Mouse (Mus musculus) gastrocnemius, postnatal 14 days (tissue): ENCODE measurements around the gene Chchd10. TPM values are rescaled to one million over a fixed set of nuclear protein-coding genes. Genes with fewer than 3 reads are reported as not detected.
"Not testable (repeated sequence)": the region's sequence is repeated elsewhere in the genome, so short reads cannot be mapped to it uniquely, and the experiment has no call there.

Experiments
- DNase-seq: peaks from one replicate; pipeline ENCODE4 v3.0.0; 2021; ENCODE audit warnings: mixed read lengths
- intact Hi-C: fragments of 180-260 bp; cut with DNase I; formaldehyde crosslinking; loops from one replicate; pipeline ENCODE4 v1.15.1; 2025; ENCODE audit warnings: low total_unique reads
- long read RNA-seq, 2 experiments: library from polyadenylated mRNA; stranded (forward); transcript quantifications; one replicate each; pipeline ENCODE4 v2.0.0; 2021
- total RNA-seq, 2 experiments: library from RNA; stranded (reverse); gene quantifications; 2 replicates each; pipeline ENCODE4 v1.2.3; 2021

Chchd10 gene
- total RNA-seq: 1,000 to 10,000 TPM in 1 of 2 experiments, 100 to 1,000 TPM in 1; 861 to 1,001 TPM
- long read RNA-seq, experiment 1, transcript Chchd10-201 (4 exons, 939 nt): major isoform, 843 of 866 reads
- long read RNA-seq, experiment 1, transcript Chchd10-202 (2 exons, 405 nt): minor isoform, 5 of 866 reads
- long read RNA-seq, experiment 1, partial matches to known transcripts: 10 of 866 reads
- long read RNA-seq, experiment 1, other reads (novel, unspliced or antisense): 8 of 866 reads
- long read RNA-seq, experiment 2, transcript Chchd10-201 (4 exons, 939 nt): major isoform, 895 of 916 reads
- long read RNA-seq, experiment 2, partial matches to known transcripts: 16 of 916 reads
- long read RNA-seq, experiment 2, other reads (novel, unspliced or antisense): 4 of 916 reads

- intact Hi-C loops: no loop called here
- no peak for DNase-seq
Observed at GRCm38 (mm10) chr10:75932891-75933290, at the start of gene Chchd10. Gene Chchd10, plus strand, starts transcription at chr10:75933130.

GRCm38 (mm10) chr10:75883232-75883552 lies 49.7 kb upstream of the Chchd10 start:
- intact Hi-C loops: no loop called here
- peak; percentile 80 for DNase-seq

- no peak for DNase-seq
Observed at GRCm38 (mm10) chr10:75884742-75885141, 48.2 kb upstream of the Chchd10 start.

GRCm38 (mm10) chr10:75887504-75887903 lies 45.4 kb upstream of the Chchd10 start:
- DNase-seq, intact Hi-C loops: not testable (repeated sequence)

More at GRCm38 (mm10) chr10:75884742-75885141, 48.2 kb upstream of the Chchd10 start:
- intact Hi-C loops: no loop called here

- no peak for DNase-seq
- intact Hi-C loops: no loop called here
Observed at GRCm38 (mm10) chr10:75889406-75890153, 43.4 kb upstream of the Chchd10 start.

GRCm38 (mm10) chr10:75893089-75893750 lies 39.7 kb upstream of the Chchd10 start, which contains the start of gene Derl3:
Gene Derl3, plus strand, starts transcription at chr10:75893413.
- intact Hi-C loops: no loop called here
- DNase-seq: peak; percentile 86

GRCm38 (mm10) chr10:75894601-75895000 lies 38.3 kb upstream of the Chchd10 start:
- intact Hi-C loops: no loop called here
- no peak for DNase-seq

- DNase-seq: no peak
- intact Hi-C loops: loop anchor here (5.0 kb wide), 1 partner anchor 52 kb away; no protein-coding TSS in a partner anchor
Observed at GRCm38 (mm10) chr10:75895730-75896129, 37.2 kb upstream of the Chchd10 start.

- intact Hi-C loops: loop anchor here (5.0 kb wide), 1 partner anchor 51 kb away; no protein-coding TSS in a partner anchor
- no peak for DNase-seq
Observed at GRCm38 (mm10) chr10:75896208-75896607, 36.7 kb upstream of the Chchd10 start.

GRCm38 (mm10) chr10:75897373-75897772 lies 35.6 kb upstream of the Chchd10 start:
- intact Hi-C loops: loop anchor here (5.0 kb wide), 1 partner anchor 50 kb away; no protein-coding TSS in a partner anchor
- peak; percentile 80 for DNase-seq

- intact Hi-C loops: loop anchor here (5.0 kb wide), 1 partner anchor 49 kb away; no protein-coding TSS in a partner anchor
- no peak for DNase-seq
Observed at GRCm38 (mm10) chr10:75898039-75898564, 34.8 kb upstream of the Chchd10 start.

- peak; percentile 75 for DNase-seq
Observed at GRCm38 (mm10) chr10:75898846-75899245, 34.1 kb upstream of the Chchd10 start.

GRCm38 (mm10) chr10:75904391-75904790 lies 28.5 kb upstream of the Chchd10 start:
- intact Hi-C loops: no loop called here
- no peak for DNase-seq

More at GRCm38 (mm10) chr10:75898846-75899245, 34.1 kb upstream of the Chchd10 start:
- intact Hi-C loops: loop anchor here (5.0 kb wide), 1 partner anchor 48 kb away; no protein-coding TSS in a partner anchor

- DNase-seq: no peak
- intact Hi-C loops: no loop called here
Observed at GRCm38 (mm10) chr10:75906882-75907281, 26.0 kb upstream of the Chchd10 start.

- DNase-seq: no peak
- intact Hi-C loops: no loop called here
Observed at GRCm38 (mm10) chr10:75910698-75911097, 22.2 kb upstream of the Chchd10 start.

- DNase-seq: no peak
- intact Hi-C loops: no loop called here
Observed at GRCm38 (mm10) chr10:75913013-75913589, 19.8 kb upstream of the Chchd10 start.

- intact Hi-C loops: no loop called here
- no peak for DNase-seq
Observed at GRCm38 (mm10) chr10:75915557-75915956, 17.4 kb upstream of the Chchd10 start.

- intact Hi-C loops: no loop called here
- DNase-seq: no peak
Observed at GRCm38 (mm10) chr10:75916840-75917239, 16.1 kb upstream of the Chchd10 start.

GRCm38 (mm10) chr10:75919026-75919425 lies 13.9 kb upstream of the Chchd10 start:
- DNase-seq: no peak
- intact Hi-C loops: no loop called here
